Mouse (Mus musculus): Measurements from ENCODE around the gene Togaram1. TPM values are rescaled to one million over a fixed set of nuclear protein-coding genes. Genes with fewer than 3 reads are reported as not detected.
A peak's percentile ranks its signal among the peaks of the same experiment; 100 is the strongest.

The Togaram1 gene
- 25.1 and 26.4 TPM in 2 replicates for polyA plus RNA-seq (2014; fragmentation: Nextera tagmentation; extraction: Ambion mirVana)

GRCm38 (mm10) chr12:64965124-64966026 is at the start of gene Togaram1, which contains the start of gene Klhl28:
Togaram1 (plus strand) TSS chr12:64965804.
Klhl28 (minus strand) TSS chr12:64965534.
- Histone ChIP-seq H3K9ac (peak within 1 kb of the TSS; percentile 86), H3K4me2 (replicated peaks) (peak within 1 kb of the TSS; percentile 98), H3K27me3 (ENCODE audit: control insufficient read depth, insufficient read depth, low read length) (no peaks in the 10 kb centered on the region), H3K36me3 (replicated peaks; ENCODE audit: control insufficient read depth, insufficient read depth) (no peaks in the 10 kb centered on the region), H3K4me1 (replicated peaks; ENCODE audit: control insufficient read depth, insufficient read depth, low read length) (peaks cover 38% of the 10 kb centered on the region), H3K9me3 (ENCODE audit: control insufficient read depth, low read length) (no peaks in the 10 kb centered on the region), H3K27ac (peak within 1 kb of the TSS; percentile 88), H3K4me3 (replicated peaks; ENCODE audit: low read length) (peak within 1 kb of the TSS; percentile 88)
- ATAC-seq (ENCODE audit: low FRiP score), result peak; percentile 99
- peak; percentile 100 for DNase-seq (ENCODE audit: low spot score)
- WGBS, result under 1% methylated on average over 42 of the region's 45 CpGs

GRCm38 (mm10) chr12:64916735-64917134 is 48.9 kb upstream of the Togaram1 start:
- H3K36me3 ChIP-seq (replicated peaks; ENCODE audit: control insufficient read depth, insufficient read depth), result peaks cover 9% of the 10 kb centered on the region
- no peak overlapping the region for H3K27ac ChIP-seq
- H3K27me3 ChIP-seq (ENCODE audit: control insufficient read depth, insufficient read depth, low read length), result no peaks in the 10 kb centered on the region
- no peak for ATAC-seq (ENCODE audit: low FRiP score)
- no peak for DNase-seq (ENCODE audit: low spot score)
- H3K9me3 ChIP-seq (ENCODE audit: control insufficient read depth, low read length), result no peaks in the 10 kb centered on the region
- no peak overlapping the region for H3K4me3 ChIP-seq (replicated peaks; ENCODE audit: low read length)
- no peak overlapping the region for H3K9ac ChIP-seq
- 0 out of 2 replicates have a peak, but pooled peaks cover 3% of the 10 kb centered on the region for H3K4me1 ChIP-seq (replicated peaks; ENCODE audit: control insufficient read depth, insufficient read depth, low read length)
- peak overlapping the region; percentile 85 for H3K4me2 ChIP-seq (replicated peaks)

GRCm38 (mm10) chr12:64917578-64918471 is 47.8 kb upstream of the Togaram1 start, which contains the start of gene Gm527:
Gm527 (plus strand) TSS chr12:64917906.
- under 1% methylated on average over 55 of the region's 93 CpGs for WGBS
- peak; percentile 100 for ATAC-seq (ENCODE audit: low FRiP score)

GRCm38 (mm10) chr12:64937493-64937892 is 28.1 kb upstream of the Togaram1 start:
- Histone ChIP-seq H3K4me1 (replicated peaks; ENCODE audit: control insufficient read depth, insufficient read depth, low read length) (no peaks in the 10 kb centered on the region), H3K36me3 (replicated peaks; ENCODE audit: control insufficient read depth, insufficient read depth) (peaks cover 10% of the 10 kb centered on the region; the same call in 1 of the 2 replicates), H3K4me2 (replicated peaks) (no peak overlapping the region), H3K4me3 (replicated peaks; ENCODE audit: low read length) (no peak overlapping the region), H3K9ac (no peak overlapping the region), H3K27ac (no peak overlapping the region), H3K9me3 (ENCODE audit: control insufficient read depth, low read length) (no peaks in the 10 kb centered on the region), H3K27me3 (ENCODE audit: control insufficient read depth, insufficient read depth, low read length) (no peaks in the 10 kb centered on the region)
- 93% methylated on average over 2 of the region's 2 CpGs for WGBS
- DNase-seq (ENCODE audit: low spot score), result no peak
- no peak for ATAC-seq (ENCODE audit: low FRiP score)

More at GRCm38 (mm10) chr12:64917578-64918471, 47.8 kb upstream of the Togaram1 start, which contains the start of gene Gm527:
- H3K4me1 ChIP-seq (replicated peaks; ENCODE audit: control insufficient read depth, insufficient read depth, low read length), result 0 out of 2 replicates have a peak, but pooled peaks cover 3% of the 10 kb centered on the region
- peaks cover 18% of the 10 kb centered on the region for H3K36me3 ChIP-seq (replicated peaks; ENCODE audit: control insufficient read depth, insufficient read depth)
- peak within 1 kb of the TSS; percentile 81 for H3K27ac ChIP-seq
- peak; percentile 95 for DNase-seq (ENCODE audit: low spot score)
- H3K4me2 ChIP-seq (replicated peaks), result peak within 1 kb of the TSS; percentile 85
- H3K4me3 ChIP-seq (replicated peaks; ENCODE audit: low read length), result peak within 1 kb of the TSS; percentile 69
- peak within 1 kb of the TSS; percentile 82 for H3K9ac ChIP-seq
- no peaks in the 10 kb centered on the region for H3K9me3 ChIP-seq (ENCODE audit: control insufficient read depth, low read length)
- no peaks in the 10 kb centered on the region for H3K27me3 ChIP-seq (ENCODE audit: control insufficient read depth, insufficient read depth, low read length)

GRCm38 (mm10) chr12:64964560-64964959 is 1.0 kb upstream of the Togaram1 start:
- Histone ChIP-seq H3K9me3 (ENCODE audit: control insufficient read depth, low read length) (no peaks in the 10 kb centered on the region), H3K4me3 (replicated peaks; ENCODE audit: low read length) (peak overlapping the region; percentile 88), H3K27ac (peak overlapping the region; percentile 33; the same call in 1 of the 2 replicates), H3K27me3 (ENCODE audit: control insufficient read depth, insufficient read depth, low read length) (no peaks in the 10 kb centered on the region), H3K4me1 (replicated peaks; ENCODE audit: control insufficient read depth, insufficient read depth, low read length) (peaks cover 30% of the 10 kb centered on the region), H3K9ac (peak overlapping the region; percentile 63), H3K4me2 (replicated peaks) (peak overlapping the region; percentile 91), H3K36me3 (replicated peaks; ENCODE audit: control insufficient read depth, insufficient read depth) (no peaks in the 10 kb centered on the region)
- DNase-seq (ENCODE audit: low spot score) (no peak), ATAC-seq (ENCODE audit: low FRiP score) (no peak)
- WGBS, result 25% methylated on average over 4 of the region's 4 CpGs

- Histone ChIP-seq H3K9me3 (ENCODE audit: control insufficient read depth, low read length) (no peaks in the 10 kb centered on the region), H3K4me3 (replicated peaks; ENCODE audit: low read length) (peak overlapping the region; percentile 88), H3K4me2 (replicated peaks) (peak overlapping the region; percentile 98), H3K9ac (peak overlapping the region; percentile 86), H3K27me3 (ENCODE audit: control insufficient read depth, insufficient read depth, low read length) (no peaks in the 10 kb centered on the region), H3K27ac (peak overlapping the region; percentile 88), H3K36me3 (replicated peaks; ENCODE audit: control insufficient read depth, insufficient read depth) (peaks cover 3% of the 10 kb centered on the region; the same call in 1 of the 2 replicates), H3K4me1 (replicated peaks; ENCODE audit: control insufficient read depth, insufficient read depth, low read length) (peaks cover 46% of the 10 kb centered on the region)
- DNase-seq (ENCODE audit: low spot score) (peak; percentile 35), ATAC-seq (ENCODE audit: low FRiP score) (peak; percentile 34; the same call in 1 of the 2 replicates)
- under 1% methylated on average over 44 of the region's 44 CpGs for WGBS
These were observed 562 bp downstream of the Togaram1 start for GRCm38 (mm10) chr12:64966101-64966631.

GRCm38 (mm10) chr12:64966652-64967435 is 1.2 kb downstream of the Togaram1 start:
- H3K4me3 ChIP-seq (replicated peaks; ENCODE audit: low read length), result peak overlapping the region; percentile 88
- peak overlapping the region; percentile 86 for H3K9ac ChIP-seq
- peak overlapping the region; percentile 98 for H3K4me2 ChIP-seq (replicated peaks)
- peaks cover 53% of the 10 kb centered on the region for H3K4me1 ChIP-seq (replicated peaks; ENCODE audit: control insufficient read depth, insufficient read depth, low read length)
- ATAC-seq (ENCODE audit: low FRiP score) (no peak), DNase-seq (ENCODE audit: low spot score) (no peak)
- H3K9me3 ChIP-seq (ENCODE audit: control insufficient read depth, low read length), result no peaks in the 10 kb centered on the region
- H3K27ac ChIP-seq, result peak overlapping the region; percentile 88
- peaks cover 5% of the 10 kb centered on the region; the same call in 1 of the 2 replicates for H3K36me3 ChIP-seq (replicated peaks; ENCODE audit: control insufficient read depth, insufficient read depth)
- WGBS, result 5% methylated on average over 19 of the region's 19 CpGs
- no peaks in the 10 kb centered on the region for H3K27me3 ChIP-seq (ENCODE audit: control insufficient read depth, insufficient read depth, low read length)

GRCm38 (mm10) chr12:64967470-64967869 is 1.9 kb downstream of the Togaram1 start:
- no peaks in the 10 kb centered on the region for H3K9me3 ChIP-seq (ENCODE audit: control insufficient read depth, low read length)
- peak overlapping the region; percentile 88 for H3K4me3 ChIP-seq (replicated peaks; ENCODE audit: low read length)
- no peak for ATAC-seq (ENCODE audit: low FRiP score)
- no peaks in the 10 kb centered on the region for H3K27me3 ChIP-seq (ENCODE audit: control insufficient read depth, insufficient read depth, low read length)
- H3K36me3 ChIP-seq (replicated peaks; ENCODE audit: control insufficient read depth, insufficient read depth), result peaks cover 5% of the 10 kb centered on the region; the same call in 1 of the 2 replicates
- H3K4me1 ChIP-seq (replicated peaks; ENCODE audit: control insufficient read depth, insufficient read depth, low read length), result peaks cover 58% of the 10 kb centered on the region
- H3K4me2 ChIP-seq (replicated peaks), result peak overlapping the region; percentile 98
- DNase-seq (ENCODE audit: low spot score), result no peak
- peak overlapping the region; percentile 86 for H3K9ac ChIP-seq
- no peak overlapping the region for H3K27ac ChIP-seq
- under 1% methylated on average over 9 of the region's 9 CpGs for WGBS
